Mouse (Mus musculus) activated CD4-positive, CD25-positive, alpha-beta regulatory T cell, adult 4 months (primary cell): ENCODE measurements around the gene Zfp9. TPM values are rescaled to one million over a fixed set of nuclear protein-coding genes. Genes with fewer than 3 reads are reported as not detected.

Source experiments
- ATAC-seq: one replicate; pipeline ENCODE4 v1.8.0; 2017
- polyA plus RNA-seq, 2 experiments: library from polyadenylated mRNA; unstranded; fragments of 100-300 nt; shearing (Covaris generic); gene quantifications; one replicate each; pipeline ENCODE4 v1.2.1; 2017

Zfp9 gene
- polyA plus RNA-seq = not detected

DNA sequence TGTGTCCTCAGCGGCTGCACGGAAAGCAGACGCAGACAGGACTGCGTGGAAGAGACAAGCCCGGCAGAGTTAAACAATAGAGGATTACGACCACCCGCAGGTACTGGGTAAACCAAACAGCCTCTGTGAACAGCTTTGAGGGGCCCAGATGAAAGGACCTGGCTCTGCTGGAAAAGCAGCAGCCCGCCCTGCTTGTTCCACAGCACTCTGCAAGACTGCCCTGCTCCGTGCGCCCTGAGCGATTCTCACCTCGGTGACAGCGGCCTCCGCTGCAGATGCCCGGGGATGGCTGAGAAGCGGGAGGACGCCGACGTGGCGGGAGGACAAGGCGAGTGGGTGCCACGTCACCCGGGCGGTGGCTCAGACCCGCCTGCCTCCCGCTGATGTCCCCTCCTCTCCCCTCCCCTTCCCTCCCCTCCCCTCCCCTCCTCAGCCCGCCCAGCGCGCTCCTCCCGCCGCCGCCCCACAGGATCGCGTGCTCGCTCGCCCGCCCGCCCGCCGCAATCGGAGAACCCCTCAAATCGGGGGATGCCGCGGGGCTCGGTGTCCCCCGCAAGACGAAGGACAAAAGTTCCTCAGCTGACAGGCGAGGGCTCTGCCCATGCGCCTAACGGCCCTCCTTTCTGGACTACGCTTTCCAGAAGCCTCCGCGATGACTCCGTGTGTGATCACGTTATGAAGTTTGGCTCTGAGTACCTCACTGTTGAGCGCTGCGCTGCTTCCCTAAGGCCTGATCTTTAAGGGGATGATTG is at the start of gene Zfp9:
Gene Zfp9, minus strand, starts transcription at position 364 of the 752 bp plus-strand sequence.
- ATAC-seq = no peak

DNA sequence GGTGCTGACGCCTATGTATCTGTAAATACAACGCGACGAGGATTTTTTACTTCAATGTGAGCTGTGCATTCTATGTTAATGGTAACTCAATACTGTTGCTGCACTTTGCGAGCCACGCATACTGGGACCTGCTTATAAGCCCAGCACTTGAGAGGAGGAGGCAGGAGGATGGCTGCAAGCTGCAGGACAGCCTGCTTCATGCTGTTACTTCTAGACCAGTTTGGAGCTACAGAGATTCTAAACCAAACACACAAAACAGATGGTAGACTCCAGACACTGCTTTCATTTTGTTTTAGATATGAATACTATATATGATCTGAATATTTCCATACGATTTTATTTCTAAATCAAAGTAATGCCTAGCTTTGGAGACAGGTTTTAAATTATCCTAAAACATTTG is 41.5 kb upstream of the Zfp9 start:
- no peak for ATAC-seq

DNA sequence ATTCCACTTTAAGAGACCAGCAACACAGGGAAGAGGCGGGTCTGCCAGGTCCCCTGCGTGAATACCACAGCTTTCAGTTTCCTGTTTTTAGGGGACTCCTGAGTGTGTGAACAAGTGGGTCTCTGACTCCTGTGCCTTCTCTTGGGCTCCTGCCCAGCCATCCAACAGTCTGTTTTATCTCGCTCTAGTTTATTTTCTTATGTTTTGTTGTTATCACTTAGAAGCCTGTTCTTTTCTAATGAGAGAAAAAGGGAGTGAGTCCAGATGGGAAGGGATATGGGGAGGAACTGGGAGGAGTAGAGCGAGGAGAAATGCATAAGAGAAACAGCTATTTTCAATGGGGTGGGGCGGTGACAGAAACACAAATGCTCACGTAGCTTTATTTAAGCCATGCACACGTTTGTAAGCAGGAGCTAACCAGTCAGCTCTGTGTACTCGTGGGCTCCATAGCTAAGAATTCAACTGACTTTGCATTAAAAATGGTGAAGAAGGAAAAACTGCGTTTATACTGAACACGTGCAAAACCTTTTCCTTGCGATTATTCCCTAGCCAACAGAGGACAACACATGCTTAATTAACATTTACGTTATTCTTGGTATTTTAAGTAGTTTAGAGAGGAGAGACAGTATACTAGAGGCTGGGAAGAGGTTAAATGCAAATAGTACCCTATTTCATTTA is 34.4 kb upstream of the Zfp9 start:
- ATAC-seq = no peak

DNA sequence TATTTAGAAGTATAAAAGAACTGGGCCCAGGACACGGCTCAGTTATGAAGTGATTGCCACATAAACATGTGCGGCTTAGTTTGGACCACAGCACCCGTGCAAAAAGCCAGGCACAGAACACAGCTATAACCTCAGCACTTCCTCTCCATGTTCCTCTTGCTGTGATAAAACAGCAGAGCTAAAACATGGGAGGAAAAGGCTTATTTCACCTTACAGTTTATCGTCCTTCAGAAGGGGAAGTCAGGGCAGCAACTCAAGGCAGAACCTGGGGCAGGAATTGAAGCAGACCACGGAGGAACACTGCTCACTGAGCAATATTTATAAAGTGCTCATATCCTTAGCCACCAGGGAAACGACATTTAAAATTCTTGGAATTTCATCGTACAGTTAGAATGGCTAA is 19.9 kb upstream of the Zfp9 start:
- ATAC-seq = no peak

DNA sequence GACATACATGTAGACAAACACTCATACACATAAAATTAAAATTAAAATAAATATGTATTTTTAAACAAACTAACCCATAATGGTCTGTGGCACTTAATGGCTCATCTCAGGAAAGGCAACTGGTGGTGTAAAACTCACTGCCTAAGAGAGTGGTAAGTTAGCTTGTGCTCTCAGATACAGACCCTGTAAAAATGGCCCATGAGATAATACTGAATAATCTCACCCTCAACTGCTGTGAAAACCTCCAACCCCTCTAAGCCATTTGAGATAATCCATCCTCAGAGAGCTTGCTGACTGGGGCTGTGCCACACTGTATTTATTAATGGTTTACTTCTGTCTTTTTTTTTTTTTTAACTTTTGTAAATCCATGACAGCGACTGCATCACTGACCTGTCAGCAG is 3.0 kb upstream of the Zfp9 start:
- no peak for ATAC-seq

DNA sequence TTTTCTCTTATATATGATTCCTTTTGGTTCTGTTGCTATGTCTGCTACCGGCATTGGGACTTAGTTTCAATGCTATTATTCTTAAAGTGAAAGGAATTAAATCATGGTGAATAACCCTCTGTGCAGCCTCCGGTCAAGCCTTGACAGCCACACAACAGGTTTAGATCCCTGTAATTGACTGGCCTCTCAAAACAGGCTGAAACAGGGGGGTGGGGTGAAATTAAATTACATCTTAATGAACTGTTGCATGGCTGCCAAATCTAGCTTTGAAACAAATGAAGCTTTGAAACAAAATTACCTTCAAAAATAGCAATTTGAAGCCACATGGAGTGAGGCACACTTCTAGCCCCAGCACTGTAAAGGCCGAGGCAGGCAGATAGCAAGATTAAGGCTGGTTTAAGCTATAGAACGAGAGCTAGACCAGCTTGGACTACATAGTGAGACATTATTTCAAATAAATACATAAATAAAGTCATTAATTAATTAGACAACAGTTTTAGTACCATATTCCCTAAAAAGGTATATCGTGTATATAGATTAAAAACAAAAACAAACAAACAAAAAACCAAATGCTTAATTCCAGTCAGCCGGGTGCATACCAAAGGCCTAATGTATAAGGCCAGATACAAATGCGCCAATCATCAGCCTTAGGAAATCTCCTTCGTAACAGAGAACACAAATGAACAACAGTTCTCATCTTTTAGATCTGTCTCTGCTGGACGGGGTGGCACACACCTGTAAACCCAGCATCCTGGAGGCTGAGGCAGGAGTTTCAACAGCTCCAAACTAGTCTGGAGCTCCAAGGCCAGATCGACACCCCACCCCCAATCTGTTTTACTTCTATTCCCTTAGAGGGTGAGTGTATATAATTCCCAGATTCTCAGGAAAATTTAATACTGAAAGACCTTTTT is 990 bp downstream of the Zfp9 start:
- ATAC-seq = no peak

DNA sequence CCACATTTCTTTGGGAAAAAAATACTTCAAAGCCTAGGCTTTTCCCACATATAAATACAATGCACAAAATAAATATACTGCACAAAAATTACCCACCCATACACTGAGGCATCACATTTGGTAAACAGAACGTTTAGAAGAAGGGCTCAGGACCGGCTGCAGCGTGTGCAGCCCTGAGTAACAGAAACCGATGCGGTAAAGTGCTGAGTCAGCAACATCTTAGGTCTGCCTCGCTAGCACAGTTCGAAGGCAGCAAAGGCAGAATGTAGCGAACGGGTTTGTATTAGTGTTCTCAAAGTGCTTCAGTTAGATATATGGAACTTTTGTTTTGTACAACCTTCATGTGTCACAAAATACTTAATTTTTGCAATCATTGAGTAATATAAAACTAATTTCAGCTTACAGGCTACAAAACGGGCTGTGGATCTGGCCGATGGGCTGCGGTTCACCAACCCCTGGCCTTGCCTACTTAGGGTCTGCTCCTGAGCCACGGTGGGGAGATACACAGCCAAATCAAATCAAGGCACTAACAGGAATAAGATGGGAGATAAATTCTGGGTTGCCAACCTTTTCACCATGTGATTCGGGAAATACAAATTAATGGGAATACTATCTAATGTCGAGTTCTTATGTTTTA is 16.9 kb downstream of the Zfp9 start:
- ATAC-seq = no peak

DNA sequence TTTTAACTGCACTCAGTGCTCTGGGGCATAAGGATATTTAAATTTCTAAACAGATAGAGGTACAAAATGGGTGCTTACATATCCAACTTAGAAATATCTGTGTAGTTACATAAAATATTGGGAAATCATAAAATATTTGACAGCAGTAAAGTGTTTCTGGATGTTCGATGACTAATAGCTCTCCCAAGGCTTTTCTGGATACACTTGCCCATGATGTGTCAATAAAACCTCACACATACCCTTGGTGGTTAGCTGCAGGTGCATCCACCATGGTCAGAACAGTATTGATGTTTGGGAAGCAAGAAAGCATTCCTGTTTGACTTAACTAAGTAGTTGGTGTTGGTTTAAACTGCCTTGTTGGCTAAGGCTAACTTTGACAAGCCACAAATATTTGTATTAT is 21.4 kb downstream of the Zfp9 start:
- ATAC-seq = no peak

DNA sequence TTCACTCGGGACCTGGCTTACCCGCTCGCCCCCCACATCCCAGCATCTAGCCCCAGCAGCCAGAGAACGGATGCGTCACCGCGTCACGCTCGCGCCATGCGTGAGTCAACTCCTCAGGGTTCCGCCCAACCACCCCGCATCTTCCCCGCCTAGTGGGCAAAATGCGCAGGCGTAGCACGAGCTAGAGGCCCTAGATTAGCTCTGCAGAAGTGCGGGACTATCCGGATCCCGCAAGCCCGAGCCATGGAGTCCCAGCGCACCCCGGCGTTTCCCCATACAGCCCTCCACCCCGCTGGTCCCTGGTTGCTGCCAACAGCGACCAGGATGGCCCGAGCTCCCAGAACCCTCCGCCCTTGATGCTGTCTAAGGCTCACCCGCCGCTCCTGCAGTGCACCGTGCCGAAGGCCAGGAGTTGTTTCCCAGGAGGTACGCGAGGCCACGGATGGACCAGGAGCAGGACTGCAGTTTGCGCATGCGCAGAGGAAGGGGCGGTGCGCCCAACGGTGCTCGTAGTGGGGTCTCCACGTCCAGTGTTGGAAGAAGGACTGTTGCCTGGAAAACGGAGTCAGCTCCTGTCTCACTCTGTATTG is 24.0 kb downstream of the Zfp9 start, which contains the start of gene Zfp248:
Gene Zfp248, minus strand, starts transcription at position 487 of the 590 bp plus-strand sequence.
- ATAC-seq = peak; percentile 97

DNA sequence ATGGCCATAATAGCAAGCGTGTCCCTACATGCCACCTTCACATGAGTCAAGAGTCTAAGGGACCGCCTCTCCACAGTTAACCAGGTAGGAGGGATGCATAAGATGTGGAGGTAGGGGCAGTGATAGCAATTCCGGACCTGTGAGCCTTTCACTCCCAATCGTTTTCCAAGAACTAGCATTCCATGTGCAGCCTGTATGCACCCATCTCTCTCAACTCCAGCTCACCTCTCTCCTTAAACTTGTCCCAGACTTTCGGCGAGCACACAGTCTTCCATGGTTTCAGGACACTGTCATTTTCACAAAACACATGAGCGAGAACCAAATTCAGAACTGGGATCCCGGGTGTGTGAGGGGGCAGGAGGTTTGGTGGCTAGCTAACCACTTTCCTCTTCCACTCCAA is 24.7 kb downstream of the Zfp9 start:
- ATAC-seq = no peak

DNA sequence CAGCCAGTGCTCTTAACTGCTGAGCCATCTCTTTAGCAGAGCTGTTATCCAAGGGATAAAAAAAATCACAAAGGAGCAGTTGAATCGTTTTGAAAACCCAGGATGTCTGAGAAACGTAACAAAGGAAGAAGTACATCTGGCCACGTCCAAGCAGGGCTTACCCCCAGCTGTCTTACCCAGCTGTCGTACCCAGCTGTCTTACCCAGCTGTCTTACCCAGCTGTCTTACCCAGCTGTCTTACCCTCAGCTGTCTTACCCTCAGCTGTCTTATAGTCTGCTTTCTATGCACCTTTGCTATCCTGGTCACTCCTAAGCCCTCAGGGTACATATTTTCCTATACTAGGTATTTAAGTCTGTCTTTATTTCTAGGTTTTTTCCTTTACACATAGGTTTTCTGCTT is 47.6 kb downstream of the Zfp9 start:
- ATAC-seq = no peak

DNA sequence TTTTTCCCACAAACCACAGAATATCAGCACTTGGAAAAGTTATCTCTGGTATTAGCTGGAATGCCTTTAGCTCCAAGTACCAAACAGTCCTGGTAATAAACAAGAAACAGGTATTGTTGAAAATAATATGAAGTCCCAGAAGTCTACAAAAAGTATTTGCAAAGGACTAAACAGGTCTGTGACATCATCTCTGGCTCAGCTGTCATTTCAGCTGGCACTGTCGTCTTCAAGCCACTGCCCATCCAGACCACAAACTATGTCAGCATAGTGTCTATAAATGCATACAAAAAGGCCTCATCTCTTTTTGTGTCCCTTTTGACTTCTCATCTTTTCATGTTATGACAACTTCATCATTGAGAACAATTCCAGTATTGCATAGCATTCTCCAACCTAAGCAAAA is 52.5 kb downstream of the Zfp9 start:
- no peak for ATAC-seq

DNA sequence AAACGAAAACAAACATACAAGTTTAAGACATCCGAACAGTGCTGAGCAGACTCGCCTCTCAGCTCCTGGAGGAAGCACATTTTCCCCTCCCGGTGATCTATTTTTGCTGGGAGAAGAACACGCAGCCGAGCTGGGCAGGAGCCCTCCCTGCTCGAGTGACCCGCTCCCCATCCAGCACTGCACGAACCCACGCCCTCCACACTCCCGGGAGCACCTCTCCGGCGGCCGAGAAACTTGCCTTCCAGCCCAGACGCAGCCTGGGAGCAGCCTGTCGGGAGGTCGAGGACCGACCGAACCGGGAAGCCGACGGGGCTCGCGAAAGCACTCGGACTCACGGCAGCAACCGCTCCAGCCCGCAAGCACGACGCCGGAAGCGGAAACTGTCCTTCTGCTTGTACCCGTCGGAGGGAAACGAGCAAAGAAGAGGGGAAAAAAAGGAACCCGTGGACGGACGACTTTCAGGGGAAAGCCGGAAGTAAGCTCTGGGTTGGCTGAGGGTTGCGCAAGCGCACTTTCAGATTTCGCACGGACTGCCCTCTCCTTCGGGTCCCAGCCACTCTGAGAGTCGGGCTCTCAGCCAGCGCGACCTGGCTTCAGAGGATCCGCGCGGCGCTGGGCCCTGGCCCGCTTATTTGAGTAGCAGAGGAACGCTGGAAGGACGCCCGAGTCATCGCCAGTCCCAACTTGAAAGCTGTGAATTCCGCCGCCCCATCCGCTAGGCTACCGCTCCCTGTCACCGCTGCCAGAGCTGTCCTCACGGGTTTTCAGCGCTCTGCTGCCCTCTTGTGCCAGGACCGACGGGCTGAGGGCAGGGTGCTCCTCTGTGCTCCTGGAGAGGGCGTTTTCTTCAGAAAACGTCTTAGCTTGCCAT is 59.8 kb downstream of the Zfp9 start, which contains the start of gene Bms1:
Gene Bms1, minus strand, starts transcription at position 425 of the 871 bp plus-strand sequence.
- ATAC-seq = peak; percentile 92

Other genes with a start within 250 kb of the Zfp9 start
- 10 to 100 TPM; 22.5 to 23.8 TPM for gene Bms1, start 59.8 kb downstream of the Zfp9 start, polyA plus RNA-seq
- 1 to 10 TPM; 4.8 to 5.6 TPM for gene Zfp248, start 23.8 kb downstream of the Zfp9 start, polyA plus RNA-seq
- 1 to 10 TPM; 5.4 to 8.3 TPM for gene Ankrd26, start 82.9 kb upstream of the Zfp9 start, polyA plus RNA-seq